Mouse (Mus musculus) myocyte (in vitro differentiated cells): ENCODE data around the gene Tln2.

Source experiments
- E2F4 ChIP-seq: IDR thresholded peaks from one replicate; pipeline ENCODE4 v1.6.1; 2011; ENCODE audit warnings: mild to moderate bottlenecking, control low read depth, moderate library complexity; ENCODE audit not compliant: insufficient read depth
- POLR2A ChIP-seq: IDR thresholded peaks from one replicate; pipeline ENCODE4 v1.6.1; 2011; ENCODE audit warnings: low read depth, mild to moderate bottlenecking, control low read depth, moderate library complexity; ENCODE audit not compliant: insufficient read length
- POLR2AphosphoS2 ChIP-seq: IDR thresholded peaks from one replicate; pipeline ENCODE4 v1.6.1; 2011; ENCODE audit warnings: low read depth, control low read depth; ENCODE audit not compliant: insufficient read length
- SRF ChIP-seq: IDR thresholded peaks from one replicate; pipeline ENCODE4 v1.6.1; 2011; ENCODE audit warnings: low read depth; ENCODE audit not compliant: control insufficient read depth, insufficient read length
- TCF12 ChIP-seq: IDR thresholded peaks from one replicate; pipeline ENCODE4 v1.6.1; 2011; ENCODE audit warnings: mild to moderate bottlenecking, control low read depth; ENCODE audit not compliant: poor library complexity, insufficient read depth, severe bottlenecking
- USF1 ChIP-seq: IDR thresholded peaks from one replicate; pipeline ENCODE4 v1.6.1; 2011; ENCODE audit warnings: low read depth, mild to moderate bottlenecking, control low read depth, moderate library complexity

DNA sequence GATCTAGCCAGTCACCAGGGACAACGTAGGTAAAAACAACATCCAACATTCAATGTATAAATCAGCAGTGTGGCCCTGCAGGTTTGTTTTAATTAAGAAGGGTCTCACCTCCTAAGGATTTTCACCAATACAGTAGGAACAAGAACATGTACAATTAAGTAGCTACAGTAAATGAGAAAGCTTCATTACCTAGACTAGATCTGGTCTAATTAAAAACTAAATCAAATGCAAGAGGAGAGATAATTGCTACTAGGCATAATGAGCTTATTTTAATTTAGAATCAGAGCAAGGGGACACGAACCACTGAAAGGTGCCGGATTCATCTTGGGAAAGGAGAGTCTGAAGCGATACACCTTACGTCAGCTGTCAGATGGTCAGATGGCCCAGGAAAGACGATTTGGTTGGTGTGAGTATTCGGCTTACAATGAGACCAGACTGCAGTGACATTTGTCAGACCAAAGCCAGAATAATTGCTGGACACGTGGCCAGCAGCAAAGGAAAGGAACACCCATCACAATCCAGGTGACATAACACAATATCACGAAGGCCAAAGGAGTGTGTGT is 175.4 kb downstream of the Tln2 start:
- no peak for TF ChIP-seq E2F4
- TF ChIP-seq USF1, result no peak
- no peak for TF ChIP-seq TCF12
- no peak for TF ChIP-seq POLR2A
- TF ChIP-seq POLR2AphosphoS2, result no peak
- no peak for TF ChIP-seq SRF
